Mouse (Mus musculus) MEL (cell line): ENCODE data around the gene Ncf1.

Experiments used
- CTCF ChIP-seq, 3 experiments: IDR thresholded peaks in 2 of 3; conservative IDR thresholded peaks in 1 of 3; 2 replicates each; pipeline ENCODE4 v1.5.1; 2011 to 2012; ENCODE audit warnings: low read length in 3 of 3, low read depth in 2 of 3, mild to moderate bottlenecking in 2 of 3, improper control_type of control experiment in 1 of 3, inconsistent platforms in 1 of 3, mixed read lengths in 1 of 3, moderate library complexity in 1 of 3; ENCODE audit not compliant: control insufficient read depth in 1 of 3, insufficient read depth in 1 of 3, poor library complexity in 1 of 3, severe bottlenecking in 1 of 3
- MAFK ChIP-seq: IDR thresholded peaks from 2 replicates; pipeline ENCODE4 v1.6.1; 2011; ENCODE audit warnings: low read depth, mild to moderate bottlenecking, low read length, improper control_type of control experiment, borderline replicate concordance

DNA sequence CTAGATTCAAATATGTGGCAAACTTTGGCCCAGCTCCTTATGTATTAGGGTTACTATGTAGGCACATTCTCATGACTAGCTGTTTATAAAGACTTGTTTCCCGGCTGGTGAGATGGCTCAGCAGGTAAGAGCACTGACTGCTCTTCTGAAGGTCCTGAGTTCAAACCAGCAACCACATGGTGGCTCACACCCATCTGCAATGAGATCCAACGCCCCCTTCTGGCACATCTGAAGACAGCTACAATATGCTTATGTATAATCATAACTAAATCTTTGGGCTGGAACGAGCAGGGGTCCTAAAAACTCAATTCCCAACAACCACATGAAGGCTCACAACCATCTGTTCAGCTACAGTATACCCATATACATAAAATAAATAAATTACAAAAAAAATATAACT lies 24.4 kb upstream of the Ncf1 start:
- no peak for TF ChIP-seq MAFK
- TF ChIP-seq CTCF (IDR thresholded peaks at IDR 0.05 in 2 of 3, conservative IDR thresholded peaks at IDR 0.05 in 1 of 3; ENCODE audit: control insufficient read depth in 1 of 3, insufficient read depth in 1 of 3, low read depth in 2 of 3, low read length in 3 of 3, poor library complexity in 1 of 3, severe bottlenecking in 1 of 3), result peak; percentile 25 to 54 (median 34); a peak in 5 of 6 replicates
